Mouse (Mus musculus) 416B (cell line): ENCODE data around the gene Smg6.
"Not testable (repeated sequence)": the region's sequence is repeated elsewhere in the genome, so short reads cannot be mapped to it uniquely, and the experiment has no call there.

Source experiments
- DNase-seq: peaks from one replicate; pipeline ENCODE4 v3.0.0; 2011; ENCODE audit warnings: low read depth

Gene Smg6

GRCm38 (mm10) chr11:75167643-75168589 is 242.3 kb downstream of the Smg6 start:
- DNase-seq, result no peak

GRCm38 (mm10) chr11:75168590-75169361 is 243.2 kb downstream of the Smg6 start:
- DNase-seq, result no peak

GRCm38 (mm10) chr11:75169405-75170080 is 243.9 kb downstream of the Smg6 start, which contains the start of gene Hic1:
TSS of gene Hic1 (minus strand) at chr11:75169519.
- no peak for DNase-seq

- DNase-seq, result peak; percentile 90
Measured at GRCm38 (mm10) chr11:75170136-75170751, 244.6 kb downstream of the Smg6 start.

- no peak for DNase-seq
Measured at GRCm38 (mm10) chr11:75171186-75171865, 245.7 kb downstream of the Smg6 start.

- no peak for DNase-seq
Measured at GRCm38 (mm10) chr11:75172151-75173094, 246.8 kb downstream of the Smg6 start.

- DNase-seq, result peak; percentile 84
Measured at GRCm38 (mm10) chr11:75173095-75173798, 247.6 kb downstream of the Smg6 start.

GRCm38 (mm10) chr11:75173799-75174165 is 248.2 kb downstream of the Smg6 start:
- no peak for DNase-seq

- DNase-seq, result not testable (repeated sequence)
Measured at GRCm38 (mm10) chr11:75174574-75174973, 249.0 kb downstream of the Smg6 start.

GRCm38 (mm10) chr11:75178011-75178410 is 252.4 kb downstream of the Smg6 start:
- DNase-seq, result no peak

- peak; percentile 93 for DNase-seq
Measured at GRCm38 (mm10) chr11:75178672-75179208, 253.1 kb downstream of the Smg6 start, which contains the start of gene Ovca2. TSS of gene Ovca2 (minus strand) at chr11:75178835.

GRCm38 (mm10) chr11:75183917-75184570 is 258.4 kb downstream of the Smg6 start:
- no peak for DNase-seq

GRCm38 (mm10) chr11:75184573-75184972 is 258.9 kb downstream of the Smg6 start:
- no peak for DNase-seq

GRCm38 (mm10) chr11:75184986-75185385 is 259.4 kb downstream of the Smg6 start:
- DNase-seq, result no peak

- peak; percentile 59 for DNase-seq
Measured at GRCm38 (mm10) chr11:75189713-75190370, 264.2 kb downstream of the Smg6 start.

- peak; percentile 95 for DNase-seq
Measured at GRCm38 (mm10) chr11:75190371-75190724, 264.7 kb downstream of the Smg6 start.

GRCm38 (mm10) chr11:75190905-75191441 is 265.4 kb downstream of the Smg6 start, which contains the start of gene Dph1:
TSS of gene Dph1 (minus strand) at chr11:75191241.
- no peak for DNase-seq

GRCm38 (mm10) chr11:75191841-75192240 is 266.2 kb downstream of the Smg6 start:
- no peak for DNase-seq
